Mouse (Mus musculus) heart, adult 2 months (tissue): ENCODE data around the gene Zfp93.

Experiments
- CTCF ChIP-seq: fragments of 200-600 bp; IDR thresholded peaks from 2 replicates; pipeline ENCODE4 v1.8.1; 2022; ENCODE audit warnings: antibody characterized with exemption, mild to moderate bottlenecking, moderate library complexity
- EP300 ChIP-seq: fragments of 200-500 bp; IDR thresholded peaks from 2 replicates; pipeline ENCODE4 v1.6.1; 2011; ENCODE audit warnings: low read depth, low read length, control low read depth; ENCODE audit not compliant: insufficient read depth
- POLR2A ChIP-seq: fragments of 200-500 bp; IDR thresholded peaks from 2 replicates; pipeline ENCODE4 v1.6.1; 2011; ENCODE audit warnings: mild to moderate bottlenecking, low read depth, low read length, control low read depth; ENCODE audit not compliant: insufficient read depth

- TF ChIP-seq EP300 (no peak), CTCF (no peak), POLR2A (no peak)
Observed at GRCm38 (mm10) chr7:24286916-24287315, 16.7 kb downstream of the Zfp93 start.
